ENCODE assay signal across 8 mouse cellular contexts in the genomic region with DNA sequence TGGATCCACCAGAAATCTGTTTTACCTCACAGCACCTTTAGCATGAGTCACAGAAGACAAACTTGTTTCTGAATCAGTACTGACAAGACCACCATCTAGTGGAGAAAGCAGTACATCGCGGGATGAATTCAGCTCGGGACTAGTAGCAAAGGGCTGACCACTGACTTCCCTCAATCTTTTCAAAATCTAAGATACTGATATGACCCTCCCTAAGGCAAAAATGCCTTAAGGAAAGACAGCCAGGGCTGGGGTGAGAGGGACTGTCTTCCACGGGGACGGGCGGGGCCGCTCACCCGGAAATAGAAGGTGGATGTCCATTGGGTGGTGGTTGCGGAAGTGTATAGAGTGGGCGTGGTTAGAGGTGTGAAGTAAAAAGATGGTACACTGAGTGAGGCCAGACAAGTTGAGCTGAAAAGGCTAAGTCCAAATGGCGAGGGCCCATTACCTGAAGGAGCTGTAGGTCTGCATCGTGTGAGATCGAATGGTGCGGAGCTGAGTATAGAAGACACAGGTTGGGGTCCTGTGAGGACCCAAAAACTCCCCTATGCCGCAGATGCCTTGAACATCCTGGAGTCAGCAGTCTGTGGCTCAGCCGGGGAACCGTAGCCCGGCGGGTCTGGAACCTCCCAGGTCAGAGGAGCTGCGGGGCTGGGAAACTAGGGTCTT. TPM values are rescaled to one million over a fixed set of nuclear protein-coding genes. Genes with fewer than 3 reads are reported as not detected.
DNase-seq lines count a peak whose midpoint lies in the region; ATAC-seq lines count a peak whose summit lies in the region.

A gene (plus strand): TSS at position 358 of the 666 bp plus-strand sequence.

- no peaks in the 10 kb centered on the region for H3K27me3 ChIP-seq in hindbrain, embryonic 12.5 days

- H3K9me3 ChIP-seq in hindbrain, embryonic 12.5 days (replicated peaks) = no peaks in the 10 kb centered on the region

- 7% methylated on average over 20 of the region's 20 CpGs for WGBS in hindbrain, embryonic 12.5 days

- peak within 1 kb of the TSS; percentile 84 for H3K4me2 ChIP-seq in hindbrain, embryonic 12.5 days (replicated peaks)

- peak within 1 kb of the TSS; percentile 61 for H3K9ac ChIP-seq in hindbrain, embryonic 12.5 days

- ATAC-seq in hindbrain, embryonic 12.5 days (ENCODE audit: low FRiP score) = peak; percentile 99

- H3K36me3 ChIP-seq in hindbrain, embryonic 12.5 days = no peaks in the 10 kb centered on the region

- peak; percentile 67 for DNase-seq in R1 (ENCODE audit: low read depth, low spot score)
- peak; percentile 61 to 69 for DNase-seq in cerebellum, postnatal 14 days
- peak; percentile 19 to 34 for DNase-seq in frontal cortex, postnatal 14 days (ENCODE audit: low spot score in 2 of 2)
- peak; percentile 43 to 49 for DNase-seq in layer of hippocampus, postnatal 10 days (ENCODE audit: low spot score in 2 of 2)
- peak; percentile 81 for DNase-seq in lung, postnatal 10 days
- DNase-seq in ovary, postnatal 14 days (ENCODE audit: low spot score) = peak; percentile 42
- DNase-seq in thymus, postnatal 10 days (ENCODE audit: low spot score in 2 of 2) = peak; percentile 66 to 72

- H3K4me1 ChIP-seq in hindbrain, embryonic 12.5 days = no peaks in the 10 kb centered on the region

- H3K27ac ChIP-seq in hindbrain, embryonic 12.5 days = no peak within 1 kb of the TSS

- peak within 1 kb of the TSS; percentile 48 for H3K4me3 ChIP-seq in hindbrain, embryonic 12.5 days

RNA-seq across cellular contexts. Expression of the gene that starts here (rescaled TPM):
- polyA plus RNA-seq in hindbrain, embryonic 12.5 days (2016; fragmentation: Nextera tagmentation; extraction: Ambion mirVana) = 3.3 and 3.7 TPM in 2 replicates
- total RNA-seq in layer of hippocampus, postnatal 10 days (2021) = 1 to 10 TPM; 2.1 TPM

Comparison
In these comparisons a context has a peak if more than half of its experiments do, and no peak if none do; other contexts are left out.
1. DNase-seq: peak in every context shown above with its lines; median percentile 81 in lung, postnatal 10 days; 69 in thymus, postnatal 10 days; 67 in R1; 65 in cerebellum, postnatal 14 days; 46 in layer of hippocampus, postnatal 10 days; 42 in ovary, postnatal 14 days; 26 in frontal cortex, postnatal 14 days.